Mouse (Mus musculus) CH12.LX (cell line): ENCODE measurements around the gene 1700067K01Rik. TPM values are rescaled to one million over a fixed set of nuclear protein-coding genes. Genes with fewer than 3 reads are reported as not detected.

Source experiments
- DNase-seq: peaks from one replicate; pipeline ENCODE4 v3.0.0-alpha.2; 2013; ENCODE audit errors: extremely low read depth
- H3K27ac ChIP-seq: 2 replicates; pipeline ENCODE4 v1.5.1; 2012; ENCODE audit warnings: low read depth, mild to moderate bottlenecking, control low read depth, moderate library complexity; ENCODE audit not compliant: insufficient read depth
- H3K27me3 ChIP-seq: replicated peaks from 2 replicates; pipeline ENCODE3; 2012; ENCODE audit warnings: inconsistent platforms
- H3K36me3 ChIP-seq, 2 experiments: replicated peaks in 1 of 2; 2 replicates each; pipeline versions ENCODE3 to v1.6.1; 2012; ENCODE audit warnings: inconsistent platforms in 1 of 2, low read length in 1 of 2, mild to moderate bottlenecking in 1 of 2, mixed read lengths in 1 of 2, moderate library complexity in 1 of 2; ENCODE audit not compliant: control insufficient read depth in 1 of 2, insufficient read depth in 1 of 2
- H3K4me1 ChIP-seq, 2 experiments: 2 replicates each; pipeline ENCODE4 v1.6.1; 2012; ENCODE audit warnings: inconsistent platforms in 1 of 2, moderate library complexity in 1 of 2; ENCODE audit not compliant: insufficient read depth in 2 of 2, control insufficient read depth in 1 of 2
- H3K4me2 ChIP-seq: 2 replicates; pipeline ENCODE4 v1.6.1; 2012; ENCODE audit warnings: low read depth, mild to moderate bottlenecking, control low read depth; ENCODE audit not compliant: poor library complexity, insufficient read depth, severe bottlenecking
- H3K4me3 ChIP-seq, 3 experiments: fragments of 150-350 bp in 1 of 3; sonication (generic) in 1 of 3; replicated peaks in 1 of 3; 2 replicates each; pipeline versions ENCODE3 to v1.5.1; 2011 to 2012; ENCODE audit warnings: low read depth in 2 of 3, low read length in 2 of 3, mild to moderate bottlenecking in 2 of 3, moderate library complexity in 2 of 3, control low read depth in 1 of 3, improper control_type of control experiment in 1 of 3, inconsistent platforms in 1 of 3, mixed read lengths in 1 of 3; ENCODE audit not compliant: poor library complexity in 1 of 3
- H3K79me2 ChIP-seq: replicated peaks from 2 replicates; pipeline ENCODE4 v1.6.1; 2012; ENCODE audit warnings: mild to moderate bottlenecking, moderate library complexity; ENCODE audit not compliant: control insufficient read depth, poor library complexity, insufficient read depth, severe bottlenecking; ENCODE audit errors: extremely low read depth
- H3K9ac ChIP-seq: 2 replicates; pipeline ENCODE4 v1.6.1; 2012; ENCODE audit warnings: low read depth, mild to moderate bottlenecking, control low read depth, moderate library complexity; ENCODE audit not compliant: insufficient read depth
- H3K9me3 ChIP-seq: replicated peaks from 2 replicates; pipeline ENCODE3; 2012; ENCODE audit warnings: low read length, inconsistent platforms, mixed read lengths
- BHLHE40 ChIP-seq: IDR thresholded peaks from 2 replicates; pipeline ENCODE4 v1.6.1; 2011; ENCODE audit warnings: mild to moderate bottlenecking, low read depth, low read length, improper control_type of control experiment
- CHD2 ChIP-seq: IDR thresholded peaks from 2 replicates; pipeline ENCODE4 v1.6.1; 2011; ENCODE audit warnings: low read length, improper control_type of control experiment
- CTCF ChIP-seq, 2 experiments: IDR thresholded peaks in 1 of 2; conservative IDR thresholded peaks in 1 of 2; 2 replicates each; pipeline ENCODE4 v1.5.1; 2011 to 2012; ENCODE audit warnings: low read depth in 2 of 2, low read length in 2 of 2, improper control_type of control experiment in 1 of 2, inconsistent platforms in 1 of 2, mild to moderate bottlenecking in 1 of 2, moderate library complexity in 1 of 2
- ELF1 ChIP-seq: IDR thresholded peaks from 2 replicates; pipeline ENCODE4 v1.6.1; 2014; ENCODE audit warnings: low read depth, mild to moderate bottlenecking, inconsistent platforms, low read length, improper control_type of control experiment
- EP300 ChIP-seq: IDR thresholded peaks from 2 replicates; pipeline ENCODE4 v1.6.1; 2011; ENCODE audit warnings: low read length, improper control_type of control experiment
- HCFC1 ChIP-seq: IDR thresholded peaks from 2 replicates; pipeline ENCODE4 v1.6.1; 2012; ENCODE audit warnings: low read depth, mild to moderate bottlenecking, inconsistent platforms, low read length, improper control_type of control experiment
- KAT2A ChIP-seq: IDR thresholded peaks from 2 replicates; pipeline ENCODE4 v1.6.1; 2012; ENCODE audit warnings: low read length, improper control_type of control experiment, inconsistent platforms; ENCODE audit not compliant: insufficient replicate concordance
- MAX ChIP-seq: IDR thresholded peaks from 2 replicates; pipeline ENCODE4 v1.6.1; 2011; ENCODE audit warnings: low read length, improper control_type of control experiment
- MEF2A ChIP-seq: IDR thresholded peaks from 2 replicates; pipeline ENCODE4 v1.6.1; 2014; ENCODE audit warnings: low read depth, mild to moderate bottlenecking, inconsistent platforms, low read length, improper control_type of control experiment, borderline replicate concordance
- MXI1 ChIP-seq: IDR thresholded peaks from 2 replicates; pipeline ENCODE4 v1.6.1; 2011; ENCODE audit warnings: mild to moderate bottlenecking, low read depth, low read length, improper control_type of control experiment
- MYC ChIP-seq: IDR thresholded peaks from 2 replicates; pipeline ENCODE4 v1.6.1; 2011; ENCODE audit warnings: low read depth, mild to moderate bottlenecking, improper control_type of control experiment, low read length
- NELFE ChIP-seq: IDR thresholded peaks from 2 replicates; pipeline ENCODE4 v1.6.1; 2011; ENCODE audit warnings: low read depth, low read length, improper control_type of control experiment
- NRF1 ChIP-seq: IDR thresholded peaks from 2 replicates; pipeline ENCODE4 v1.6.1; 2014; ENCODE audit warnings: low read depth, mild to moderate bottlenecking, inconsistent platforms, low read length, improper control_type of control experiment, moderate library complexity
- RAD21 ChIP-seq: IDR thresholded peaks from 2 replicates; pipeline ENCODE4 v1.6.1; 2011; ENCODE audit warnings: low read depth, mild to moderate bottlenecking, low read length, improper control_type of control experiment, moderate library complexity
- SIN3A ChIP-seq: IDR thresholded peaks from 2 replicates; pipeline ENCODE4 v1.6.1; 2012; ENCODE audit warnings: low read length, improper control_type of control experiment, inconsistent platforms
- SMC3 ChIP-seq: IDR thresholded peaks from 2 replicates; pipeline ENCODE4 v1.6.1; 2011; ENCODE audit warnings: low read depth, low read length, improper control_type of control experiment
- TCF12 ChIP-seq: IDR thresholded peaks from 2 replicates; pipeline ENCODE4 v1.6.1; 2014; ENCODE audit warnings: low read depth, mild to moderate bottlenecking, inconsistent platforms, low read length, improper control_type of control experiment
- UBTF ChIP-seq: IDR thresholded peaks from 2 replicates; pipeline ENCODE4 v1.6.1; 2012; ENCODE audit warnings: low read depth, mild to moderate bottlenecking, inconsistent platforms, low read length, improper control_type of control experiment, moderate library complexity
- ZC3H11A ChIP-seq: IDR thresholded peaks from 2 replicates; pipeline ENCODE4 v1.6.1; 2012; ENCODE audit warnings: low read depth, mild to moderate bottlenecking, inconsistent platforms, low read length, improper control_type of control experiment
- ZNF384 ChIP-seq: IDR thresholded peaks from 2 replicates; pipeline ENCODE4 v1.6.1; 2012; ENCODE audit warnings: low read depth, low read length, improper control_type of control experiment, inconsistent platforms
- dilution Hi-C: fragments of 300-500 bp; cut with MboI; formaldehyde crosslinking; loops from 2 replicates; pipeline ENCODE4 v1.14.3; 2020; ENCODE audit warnings: low sequenced_read_pairs; ENCODE audit not compliant: extremely low pct_unique_long_range_greater_than_20kb, extremely low pct_ligation_motif_present
- in situ Hi-C: fragments of 300-500 bp; cut with MboI; formaldehyde crosslinking; loops from 3 replicates; pipeline ENCODE4 v1.14.3; 2019; ENCODE audit warnings: low sequenced_read_pairs, low pct_ligation_motif_present, low pct_unique_long_range_greater_than_20kb, mixed read lengths
- polyA plus RNA-seq: library from polyadenylated mRNA; unstranded; fragments of >175 nt; gene quantifications from 2 replicates; pipeline ENCODE4 v1.2.1, GENCODE M21; 2012; ENCODE audit warnings: low read depth; ENCODE audit not compliant: insufficient read length
- total RNA-seq, 2 experiments: library from RNA; depleted of rRNA; stranded (reverse); fragments of 300-350 nt in 1 of 2; fragments of >200 nt in 1 of 2; gene quantifications; 2 replicates each; pipeline ENCODE4 v1.2.3; 2012 to 2014

Gene 1700067K01Rik
- total and polyA plus RNA-seq, 3 experiments: 0.38 to 0.67 TPM; not detected in 1

DNA sequence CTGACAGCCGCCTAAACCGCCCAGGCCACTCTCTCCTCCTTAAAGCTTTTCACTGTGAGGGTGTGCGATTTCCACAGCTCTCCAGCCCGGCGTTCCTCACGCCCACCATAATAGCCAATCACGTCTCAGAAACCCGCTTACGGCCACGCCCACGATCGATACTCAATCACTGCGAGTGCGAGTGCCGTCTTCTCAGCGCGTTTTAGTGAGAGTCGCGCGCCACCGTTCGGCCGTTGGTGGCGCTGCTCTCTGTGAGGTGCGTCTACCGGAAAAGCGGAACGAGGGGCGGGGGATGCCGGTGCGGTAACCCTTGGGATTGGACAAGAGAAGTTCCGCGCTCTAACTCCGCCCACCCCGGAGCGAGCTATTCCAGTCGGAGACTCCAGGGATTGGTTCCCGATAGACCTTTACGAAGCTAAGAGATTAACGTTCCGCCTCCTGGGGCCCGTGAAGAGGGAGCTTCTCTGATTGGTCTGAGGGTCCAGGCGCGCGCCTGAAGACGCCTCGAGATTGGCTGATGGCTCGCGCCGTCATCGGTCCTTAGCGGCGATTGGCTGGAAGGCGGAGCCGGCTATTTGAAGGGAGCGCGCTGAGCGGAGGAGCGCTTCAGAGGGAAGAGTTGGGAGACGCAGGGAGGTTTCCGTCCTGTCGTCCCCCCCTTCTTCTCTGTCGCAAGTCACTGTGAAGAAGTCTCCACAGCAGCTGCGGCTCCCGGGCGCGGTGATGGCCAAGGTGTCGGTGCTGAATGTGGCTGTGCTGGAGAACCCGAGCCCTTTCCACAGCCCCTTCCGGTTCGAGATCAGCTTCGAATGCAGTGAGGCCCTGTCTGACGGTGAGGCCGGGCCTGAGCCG lies 46.0 kb upstream of the 1700067K01Rik start, which contains the start of the genes Gm10644 and Asf1b (continued):
- peak; percentile 89 for TF ChIP-seq ELF1
- TF ChIP-seq, all 38 proteins: peak for 19

DNA sequence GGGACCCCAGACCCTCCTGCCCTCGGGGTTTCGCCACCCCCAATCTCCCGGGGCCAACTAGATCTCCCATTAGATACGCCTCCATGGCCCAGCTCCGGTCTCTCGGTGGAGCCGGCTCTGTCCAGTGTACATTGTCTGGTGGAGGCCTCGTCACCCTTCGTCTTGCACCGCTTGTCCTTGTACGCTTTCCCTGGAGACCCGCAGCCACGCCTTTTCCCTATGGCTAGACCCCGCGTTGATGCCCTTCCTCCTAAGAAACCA lies 45.4 kb upstream of the 1700067K01Rik start:
- peak overlapping the region; percentile 11; the same call in 1 of the 2 replicates for H3K27ac ChIP-seq
- no peak for TF ChIP-seq KAT2A
- 0 out of 2 replicates have a peak, but pooled peaks have one; percentile 5 for TF ChIP-seq NELFE
- TF ChIP-seq MEF2A: no peak
- in situ Hi-C loops: loop anchor here (10.0 kb wide), 2 partner anchors 61 to 171 kb away; no protein-coding TSS in a partner anchor
- peaks cover 29% of the 10 kb centered on the region for H3K79me2 ChIP-seq
- DNase-seq: no peak
- dilution Hi-C loops: no loop called here
- no peaks in the 10 kb centered on the region for H3K9me3 ChIP-seq
- peak overlapping the region; percentile 72 to 89 (median 87) for H3K4me3 ChIP-seq
- H3K9ac ChIP-seq: peak overlapping the region; percentile 63
- peaks cover 0 to 24% of the 10 kb centered on the region in 2 experiments for H3K36me3 ChIP-seq
- H3K4me1 ChIP-seq: peaks cover 0 to 22% of the 10 kb centered on the region in 2 experiments; a peak in 2 of 4 replicates
- H3K4me2 ChIP-seq: peak overlapping the region; percentile 84
- H3K27me3 ChIP-seq: no peaks in the 10 kb centered on the region

DNA sequence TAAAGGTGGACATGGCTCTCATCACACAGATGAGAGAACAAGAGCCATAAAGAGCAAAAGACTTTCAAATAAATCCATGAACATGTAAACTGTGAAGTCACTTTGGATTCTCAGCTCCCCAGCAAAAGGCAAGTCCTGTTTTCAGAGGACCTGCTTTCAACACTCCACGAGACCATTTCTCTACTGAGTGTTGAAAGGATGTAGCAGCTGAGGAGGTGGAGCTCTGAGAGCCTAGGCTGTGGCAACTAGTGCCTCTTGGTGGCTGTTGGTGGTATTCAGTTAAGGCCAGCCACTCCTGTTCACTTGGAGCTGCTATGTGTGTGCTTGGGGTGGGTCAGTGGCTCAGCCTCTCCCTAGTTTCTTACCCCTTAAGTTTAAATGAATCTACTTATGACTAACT lies 44.5 kb upstream of the 1700067K01Rik start:
- peak overlapping the region; percentile 84 for H3K4me2 ChIP-seq
- no peaks in the 10 kb centered on the region for H3K27me3 ChIP-seq
- dilution Hi-C loops: no loop called here
- peak overlapping the region; percentile 72 to 89 (median 87) for H3K4me3 ChIP-seq
- peaks cover 0 to 22% of the 10 kb centered on the region in 2 experiments; a peak in 2 of 4 replicates for H3K4me1 ChIP-seq
- peaks cover 32% of the 10 kb centered on the region for H3K79me2 ChIP-seq
- no peak overlapping the region for H3K27ac ChIP-seq
- no peaks in the 10 kb centered on the region for H3K9me3 ChIP-seq
- TF ChIP-seq UBTF: no peak
- TF ChIP-seq TCF12: peak; percentile 36; the same call in 1 of the 2 replicates
- no peak for TF ChIP-seq ZNF384
- TF ChIP-seq NELFE: 0 out of 2 replicates have a peak, but pooled peaks have one; percentile 6
- TF ChIP-seq HCFC1: 0 out of 2 replicates have a peak, but pooled peaks have one; percentile 29
- peak; percentile 77; the same call in 1 of the 2 replicates for TF ChIP-seq MXI1
- TF ChIP-seq NRF1: 0 out of 2 replicates have a peak, but pooled peaks have one; percentile 13
- peak in 1 of 2 experiments; percentile 67; a peak in 2 of 4 replicates for TF ChIP-seq CTCF (conservative IDR thresholded peaks at IDR 0.05 in 1 of 2, IDR thresholded peaks at IDR 0.05 in 1 of 2; ENCODE audit: low read depth in 2 of 2, low read length in 2 of 2)
- TF ChIP-seq EP300: no peak
- 0 out of 2 replicates have a peak, but pooled peaks have one; percentile 11 for TF ChIP-seq BHLHE40
- TF ChIP-seq SMC3: peak; percentile 65
- 0 out of 2 replicates have a peak, but pooled peaks have one; percentile 25 for TF ChIP-seq CHD2
- no peak for TF ChIP-seq ZC3H11A
- peak; percentile 51 for TF ChIP-seq RAD21
- 0 out of 2 replicates have a peak, but pooled peaks have one; percentile 44 for TF ChIP-seq MAX
- TF ChIP-seq SIN3A: peak; percentile 87
- 0 out of 2 replicates have a peak, but pooled peaks have one; percentile 40 for TF ChIP-seq MYC
- DNase-seq: peak; percentile 78
- peak overlapping the region; percentile 63; the same call in 1 of the 2 replicates for H3K9ac ChIP-seq
- H3K36me3 ChIP-seq: peaks cover 0 to 32% of the 10 kb centered on the region in 2 experiments
- in situ Hi-C loops: loop anchor here (10.0 kb wide), 2 partner anchors 62 to 172 kb away; no protein-coding TSS in a partner anchor
